Mouse (Mus musculus) embryonic facial prominence, embryonic 11.5 days (tissue): ENCODE measurements at regions not wholly inside any gene's neighbourhood (a gene's known extent, or its start where the extent isn't known, plus 50 kb on each side); places are given as distances from the start of the nearest gene placed in this dataset.

Experiments used
- ATAC-seq: fragments of 200-750 bp; cut with Nextera tagmentation; replicated peaks from 2 replicates; pipeline ENCODE4 v1.8.0; 2017; ENCODE audit warnings: low read depth; ENCODE audit not compliant: insufficient number of reproducible peaks, low FRiP score, low TSS enrichment
- DNase-seq: peaks from one replicate; pipeline ENCODE4 v3.0.0-alpha.2; 2015; ENCODE audit warnings: low spot score
- H3K27ac ChIP-seq: fragments of 300-500 bp; sonication (generic); replicated peaks from 2 replicates; pipeline ENCODE4 v1.5.1; 2014; ENCODE audit warnings: mild to moderate bottlenecking, low read depth, low read length, control low read depth
- H3K27me3 ChIP-seq: fragments of 300-500 bp; sonication (generic); 2 replicates; pipeline ENCODE4 v1.6.1; 2014; ENCODE audit warnings: mild to moderate bottlenecking, low read length, moderate library complexity, mixed read lengths; ENCODE audit not compliant: control insufficient read depth, insufficient read depth
- H3K36me3 ChIP-seq: fragments of 300-500 bp; sonication (generic); replicated peaks from 2 replicates; pipeline ENCODE4 v1.6.1; 2014; ENCODE audit warnings: low read depth, mild to moderate bottlenecking, low read length, moderate library complexity, mixed read lengths; ENCODE audit not compliant: control insufficient read depth, insufficient read depth
- H3K4me1 ChIP-seq: fragments of 300-500 bp; sonication (generic); 2 replicates; pipeline ENCODE4 v1.6.1; 2014; ENCODE audit warnings: low read length, mixed read lengths; ENCODE audit not compliant: control insufficient read depth, insufficient read depth
- H3K4me2 ChIP-seq: fragments of 300-500 bp; sonication (generic); 2 replicates; pipeline ENCODE4 v1.6.1; 2014; ENCODE audit warnings: low read depth, mild to moderate bottlenecking, control low read depth, low read length, moderate library complexity
- H3K4me3 ChIP-seq: fragments of 300-500 bp; sonication (generic); 2 replicates; pipeline ENCODE4 v1.5.1; 2014; ENCODE audit warnings: low read depth, low read length, control low read depth
- H3K9ac ChIP-seq: fragments of 300-500 bp; sonication (generic); replicated peaks from 2 replicates; pipeline ENCODE4 v1.6.1; 2014; ENCODE audit warnings: mild to moderate bottlenecking, control low read depth, low read length
- H3K9me3 ChIP-seq: fragments of 300-500 bp; sonication (generic); replicated peaks from 2 replicates; pipeline ENCODE4 v1.6.1; 2016; ENCODE audit warnings: mild to moderate bottlenecking, low read length, inconsistent platforms, mixed read lengths; ENCODE audit not compliant: control insufficient read depth
- whole genome bisulfite sequencing: fragments of 180-500 bp; shearing (Covaris S2); extraction: QIAGEN DNeasy Blood & Tissue Kit; methylation state at CpG from one replicate; pipeline ENCODE4 v1.1.7; 2014; 5-methylcytosine and 5-hydroxymethylcytosine counted together

- H3K9ac ChIP-seq, result no peak overlapping the region
- no peak overlapping the region for H3K4me3 ChIP-seq
- DNase-seq, result no peak
- no peak overlapping the region for H3K4me2 ChIP-seq
- no peak overlapping the region for H3K27ac ChIP-seq
- no peak for ATAC-seq
- no peaks in the 10 kb centered on the region for H3K27me3 ChIP-seq
- H3K9me3 ChIP-seq, result no peaks in the 10 kb centered on the region
- H3K36me3 ChIP-seq, result no peaks in the 10 kb centered on the region
- WGBS, result 91% methylated on average over 4 of the region's 4 CpGs
- no peaks in the 10 kb centered on the region for H3K4me1 ChIP-seq
These were observed 158.3 kb upstream of the Ptprz1 start for GRCm38 (mm10) chr6:22716864-22717557.

- Histone ChIP-seq H3K9me3 (no peaks in the 10 kb centered on the region), H3K4me1 (no peaks in the 10 kb centered on the region), H3K36me3 (no peaks in the 10 kb centered on the region), H3K27ac (no peak overlapping the region), H3K9ac (no peak overlapping the region), H3K4me3 (no peak overlapping the region), H3K27me3 (no peaks in the 10 kb centered on the region), H3K4me2 (no peak overlapping the region)
- DNase-seq (no peak), ATAC-seq (no peak)
- 69% methylated on average over 7 of the region's 7 CpGs for WGBS
These were observed 159.0 kb upstream of the Ptprz1 start for GRCm38 (mm10) chr6:22716144-22716856.

- no peak overlapping the region for H3K4me2 ChIP-seq
- H3K27me3 ChIP-seq, result no peaks in the 10 kb centered on the region
- no peak overlapping the region for H3K4me3 ChIP-seq
- no peaks in the 10 kb centered on the region for H3K9me3 ChIP-seq
- no peak for ATAC-seq
- no peak overlapping the region for H3K9ac ChIP-seq
- no peaks in the 10 kb centered on the region for H3K36me3 ChIP-seq
- H3K4me1 ChIP-seq, result no peaks in the 10 kb centered on the region
- no peak for DNase-seq
- no peak overlapping the region for H3K27ac ChIP-seq
These were observed 177.1 kb upstream of the Ptprz1 start for GRCm38 (mm10) chr6:22698187-22698586.

- H3K27ac ChIP-seq, result no peak overlapping the region
- ATAC-seq (no peak), DNase-seq (peak; percentile 57)
- no peaks in the 10 kb centered on the region for H3K27me3 ChIP-seq
- no peaks in the 10 kb centered on the region for H3K36me3 ChIP-seq
- H3K4me3 ChIP-seq, result no peak overlapping the region
- H3K4me1 ChIP-seq, result no peaks in the 10 kb centered on the region
- H3K4me2 ChIP-seq, result no peak overlapping the region
- WGBS, result 67% methylated on average over 7 of the region's 7 CpGs
- H3K9me3 ChIP-seq, result no peaks in the 10 kb centered on the region
- H3K9ac ChIP-seq, result no peak overlapping the region
These were observed 186.6 kb upstream of the Ptprz1 start for GRCm38 (mm10) chr6:22688678-22689126.

- 39% methylated on average over 1 of the region's 1 CpGs for WGBS
- H3K36me3 ChIP-seq, result no peaks in the 10 kb centered on the region
- DNase-seq (no peak), ATAC-seq (no peak)
- H3K4me1 ChIP-seq, result no peaks in the 10 kb centered on the region
- H3K9ac ChIP-seq, result no peak overlapping the region
- no peaks in the 10 kb centered on the region for H3K9me3 ChIP-seq
- H3K4me2 ChIP-seq, result no peak overlapping the region
- no peak overlapping the region for H3K4me3 ChIP-seq
- no peak overlapping the region for H3K27ac ChIP-seq
- H3K27me3 ChIP-seq, result no peaks in the 10 kb centered on the region
These were observed 200.7 kb upstream of the Ptprz1 start for GRCm38 (mm10) chr6:22674586-22674929.

GRCm38 (mm10) chr6:22673919-22674585 lies 201.2 kb upstream of the Ptprz1 start:
- H3K9me3 ChIP-seq, result no peaks in the 10 kb centered on the region
- ATAC-seq, result no peak
- no peak overlapping the region for H3K4me2 ChIP-seq
- no peak overlapping the region for H3K27ac ChIP-seq
- H3K4me3 ChIP-seq, result no peak overlapping the region
- H3K4me1 ChIP-seq, result no peaks in the 10 kb centered on the region
- 79% methylated on average over 2 of the region's 2 CpGs for WGBS
- H3K9ac ChIP-seq, result no peak overlapping the region
- no peaks in the 10 kb centered on the region for H3K27me3 ChIP-seq
- no peak for DNase-seq
- no peaks in the 10 kb centered on the region for H3K36me3 ChIP-seq

GRCm38 (mm10) chr6:22671524-22671923 lies 203.8 kb upstream of the Ptprz1 start:
- Histone ChIP-seq H3K27ac (no peak overlapping the region), H3K9ac (no peak overlapping the region), H3K4me1 (no peaks in the 10 kb centered on the region), H3K27me3 (no peaks in the 10 kb centered on the region), H3K4me3 (no peak overlapping the region), H3K4me2 (no peak overlapping the region), H3K9me3 (no peaks in the 10 kb centered on the region), H3K36me3 (no peaks in the 10 kb centered on the region)
- DNase-seq (no peak), ATAC-seq (no peak)
- WGBS, result 89% methylated on average over 1 of the region's 1 CpGs
